Mouse (Mus musculus): ENCODE data around the gene Arhgap22. TPM values are rescaled to one million over a fixed set of nuclear protein-coding genes. Genes with fewer than 3 reads are reported as not detected.

Arhgap22 gene
- polyA plus RNA-seq, 1 experiment from 2014 or later = 1.9 TPM

DNA sequence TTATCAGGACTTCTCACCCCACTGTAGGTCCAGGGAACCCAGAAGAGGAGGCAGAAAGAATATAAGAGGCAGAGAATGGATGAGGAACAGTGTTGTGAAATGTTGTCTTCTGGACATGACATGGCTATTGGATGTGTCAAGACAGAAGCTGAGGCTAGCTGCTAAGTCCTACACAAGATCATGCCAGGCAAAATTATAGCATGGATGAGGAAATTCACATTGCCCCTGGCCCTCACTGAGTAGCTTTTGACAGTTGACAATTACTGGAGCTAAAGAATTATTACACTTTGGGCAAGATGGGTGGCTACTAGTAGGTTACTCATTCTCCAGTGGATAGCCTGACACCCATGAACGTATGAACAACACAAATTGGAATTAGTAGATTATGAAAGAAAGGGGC is 201.9 kb downstream of the Arhgap22 start:
- no peak for ATAC-seq (ENCODE audit: low FRiP score)
- WGBS = 92% methylated on average over 1 of the region's 1 CpGs
- no peak overlapping the region for H3K4me2 ChIP-seq

DNA sequence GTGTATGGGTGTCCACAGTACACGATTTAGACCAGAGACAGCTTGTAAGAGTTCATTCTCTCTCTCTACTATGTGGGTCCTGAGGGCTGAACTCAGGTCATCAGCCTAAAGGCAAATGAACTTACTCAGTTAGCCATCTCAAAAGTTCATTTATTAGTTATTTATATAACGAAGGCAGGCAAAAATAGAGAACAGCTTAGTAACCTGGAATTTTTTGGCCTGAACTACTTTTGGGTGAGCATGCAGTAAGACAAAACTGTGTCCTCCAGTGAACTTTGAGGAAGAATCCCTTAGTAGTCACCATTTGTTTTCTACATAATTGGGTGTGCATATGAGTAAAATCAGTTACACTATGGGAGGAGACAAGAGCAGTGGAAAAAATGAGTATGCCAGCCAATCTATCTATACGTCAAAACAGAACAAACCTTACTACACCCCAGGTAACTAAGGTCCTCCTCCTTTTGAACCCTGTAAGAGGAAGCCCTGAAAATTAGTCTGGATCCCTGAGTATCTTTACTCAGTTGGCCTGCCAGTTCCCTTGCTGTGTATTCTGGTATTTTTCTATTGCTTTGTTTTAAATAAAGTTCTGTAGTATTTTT is 204.6 kb downstream of the Arhgap22 start:
- WGBS = 95% methylated on average over 3 of the region's 3 CpGs
- H3K4me3 ChIP-seq = no peak overlapping the region
- H3K27ac ChIP-seq = no peak overlapping the region
- ATAC-seq (ENCODE audit: low FRiP score) = no peak
- no peaks in the 10 kb centered on the region for H3K4me1 ChIP-seq (replicated peaks)
- no peak overlapping the region for H3K9ac ChIP-seq
- H3K9me3 ChIP-seq = no peaks in the 10 kb centered on the region
- no peaks in the 10 kb centered on the region for H3K36me3 ChIP-seq
- no peaks in the 10 kb centered on the region for H3K27me3 ChIP-seq
- no peak overlapping the region for H3K4me2 ChIP-seq

More for the DNA sequence above, 201.9 kb downstream of the Arhgap22 start:
- H3K4me3 ChIP-seq = no peak overlapping the region
- H3K9ac ChIP-seq = no peak overlapping the region
- no peak overlapping the region for H3K27ac ChIP-seq
- H3K27me3 ChIP-seq = no peaks in the 10 kb centered on the region
- H3K36me3 ChIP-seq = no peaks in the 10 kb centered on the region
- H3K9me3 ChIP-seq = no peaks in the 10 kb centered on the region
- no peaks in the 10 kb centered on the region for H3K4me1 ChIP-seq (replicated peaks)

Other genes with a start within 250 kb of the Arhgap22 start
- gene Lrrc18, start 222.6 kb upstream of the Arhgap22 start, polyA plus RNA-seq (2015; fragmentation: Nextera tagmentation; extraction: Ambion mirVana) = 0.09 and 0.52 TPM in 2 replicates
- gene Wdfy4, start 28.5 kb upstream of the Arhgap22 start, polyA plus RNA-seq (2015; fragmentation: Nextera tagmentation; extraction: Ambion mirVana) = 0.10 and 0.38 TPM in 2 replicates
- gene Mapk8, start 233.1 kb downstream of the Arhgap22 start, polyA plus RNA-seq (2015; fragmentation: Nextera tagmentation; extraction: Ambion mirVana) = 41.4 and 45.0 TPM in 2 replicates